Mouse (Mus musculus) A20 (cell line): ENCODE data around the gene Pde6c.

Experiments
- DNase-seq: peaks from one replicate; pipeline ENCODE4 v3.0.0-alpha.2; 2011; ENCODE audit warnings: low read depth, low spot score

Gene Pde6c

GRCm38 (mm10) chr19:38143540-38144271 lies 11.1 kb downstream of the Pde6c start:
- peak; percentile 78 for DNase-seq

- DNase-seq = peak; percentile 32
Observed at GRCm38 (mm10) chr19:38156243-38156642, 23.7 kb downstream of the Pde6c start.

- no peak for DNase-seq
Observed at GRCm38 (mm10) chr19:38161648-38162354, 29.2 kb downstream of the Pde6c start.

- DNase-seq = no peak
Observed at GRCm38 (mm10) chr19:38164633-38165032, 32.1 kb downstream of the Pde6c start.

GRCm38 (mm10) chr19:38179675-38180074 lies 47.1 kb downstream of the Pde6c start:
- DNase-seq = no peak

- DNase-seq = no peak
Observed at GRCm38 (mm10) chr19:38186631-38187344, 54.2 kb downstream of the Pde6c start.

DNA sequence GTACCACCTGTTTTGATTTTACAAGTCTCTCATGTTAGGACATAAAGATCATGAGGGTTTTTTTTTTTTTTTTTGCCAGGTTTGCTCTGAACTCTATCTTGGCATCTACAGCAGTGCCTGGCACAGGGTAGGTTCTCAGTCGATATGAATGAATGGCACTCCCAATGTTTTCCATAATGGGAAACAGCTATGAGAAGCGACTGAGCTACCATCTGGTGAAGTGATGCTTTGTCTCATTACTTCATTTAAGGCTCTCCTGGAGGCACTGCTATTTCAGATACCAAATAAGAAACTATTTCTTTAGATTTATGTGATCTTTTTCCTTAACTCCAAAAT lies 54.7 kb downstream of the Pde6c start:
- DNase-seq = no peak

- no peak for DNase-seq
Observed at GRCm38 (mm10) chr19:38190606-38191005, 58.0 kb downstream of the Pde6c start.

- no peak for DNase-seq
Observed at GRCm38 (mm10) chr19:38191446-38191845, 58.9 kb downstream of the Pde6c start.

- no peak for DNase-seq
Observed at GRCm38 (mm10) chr19:38195245-38195644, 62.7 kb downstream of the Pde6c start.

- DNase-seq = peak; percentile 46
Observed at GRCm38 (mm10) chr19:38198731-38199130, 66.2 kb downstream of the Pde6c start.

DNA sequence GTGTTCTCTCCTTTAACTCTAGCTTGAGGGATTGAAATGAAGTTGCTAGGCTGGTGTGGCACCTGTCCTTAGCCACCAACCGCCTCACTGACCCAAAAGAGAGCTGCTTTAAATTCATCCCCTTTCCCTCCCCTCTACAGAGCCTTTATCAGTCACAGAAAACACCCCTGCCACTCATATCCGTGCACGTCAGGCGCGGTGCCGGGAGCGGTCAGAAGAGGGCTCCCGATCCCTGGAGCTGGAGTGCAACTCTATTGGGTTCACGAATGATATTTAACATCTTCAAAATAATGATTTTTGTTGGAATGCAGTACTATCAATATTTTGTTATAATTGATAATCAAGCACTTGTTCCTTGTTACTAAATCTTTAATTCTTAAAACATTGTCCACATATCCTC lies 74.1 kb downstream of the Pde6c start:
- no peak for DNase-seq

GRCm38 (mm10) chr19:38217696-38218095 lies 85.1 kb downstream of the Pde6c start:
- no peak for DNase-seq

- no peak for DNase-seq
Observed at GRCm38 (mm10) chr19:38223356-38223904, 90.8 kb downstream of the Pde6c start.

GRCm38 (mm10) chr19:38223905-38224684 lies 91.5 kb downstream of the Pde6c start, which contains the start of gene Fra10ac1:
Gene Fra10ac1 (minus strand): TSS chr19:38224156.
- DNase-seq = peak; percentile 93

DNA sequence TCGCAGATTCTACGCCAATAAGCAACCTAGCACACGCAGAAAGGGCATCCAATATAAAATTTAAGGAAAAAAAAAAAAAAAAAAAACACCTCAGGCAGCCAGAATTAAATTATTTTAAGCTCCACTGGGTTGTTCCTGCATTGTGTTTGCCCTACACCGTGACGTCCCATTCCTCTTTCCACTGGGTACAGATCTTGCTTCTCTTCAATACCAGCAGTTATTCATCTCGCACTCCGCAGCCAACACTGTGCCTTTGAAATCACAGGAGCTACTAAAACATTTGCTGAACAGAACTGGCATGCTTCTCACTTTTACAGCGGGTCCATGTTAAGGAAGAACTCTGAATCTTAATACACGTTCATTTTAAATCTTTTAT lies 92.1 kb downstream of the Pde6c start:
- peak; percentile 3 for DNase-seq

- DNase-seq = peak; percentile 35
Observed at GRCm38 (mm10) chr19:38228699-38229098, 96.1 kb downstream of the Pde6c start.

DNA sequence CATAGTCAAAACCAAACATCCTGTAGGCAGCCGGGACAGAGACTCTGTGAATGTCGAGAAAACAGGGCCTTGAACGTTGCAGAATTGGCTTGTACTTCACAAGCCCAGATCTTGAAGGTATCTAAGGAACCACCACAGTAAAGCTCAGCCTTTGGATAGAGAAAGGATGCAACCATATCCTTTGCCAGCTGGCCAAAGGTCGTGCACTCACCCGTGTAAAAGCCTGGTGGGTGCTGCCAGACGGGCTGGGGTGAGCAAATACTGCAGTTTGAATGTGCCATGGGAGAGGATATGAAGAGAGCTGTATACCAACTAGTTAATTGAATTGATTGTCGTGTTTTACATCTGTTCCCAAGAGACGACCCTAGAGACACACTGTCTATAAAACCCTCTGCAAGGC lies 99.5 kb downstream of the Pde6c start:
- DNase-seq = no peak

DNA sequence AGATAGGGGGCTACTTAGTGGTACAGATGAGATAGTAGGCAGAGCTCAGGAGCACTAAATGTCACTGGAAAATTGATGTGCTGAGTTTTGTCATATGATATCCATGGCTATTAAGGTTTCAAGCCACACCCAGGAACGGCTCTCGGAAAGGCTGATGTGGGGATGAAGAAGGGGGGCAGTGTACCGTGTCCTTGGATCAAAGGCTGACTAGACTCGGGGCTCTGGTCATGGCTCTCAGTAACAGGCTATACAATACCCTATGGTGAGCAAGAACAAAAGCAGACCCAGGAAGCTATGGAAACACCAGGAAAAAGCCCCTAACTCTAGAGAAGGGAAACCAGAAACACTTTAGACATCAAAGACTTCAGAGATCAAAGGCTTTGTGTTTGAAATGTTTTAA lies 99.9 kb downstream of the Pde6c start:
- no peak for DNase-seq
